Mouse (Mus musculus) left cerebral cortex, postnatal 25 days (tissue): ENCODE data around the gene Mfsd14a. TPM values are rescaled to one million over a fixed set of nuclear protein-coding genes. Genes with fewer than 3 reads are reported as not detected.
A peak's percentile ranks its signal among the peaks of the same experiment; 100 is the strongest.
"Not testable (repeated sequence)": the region's sequence is repeated elsewhere in the genome, so short reads cannot be mapped to it uniquely, and the experiment has no call there.

Source experiments
- DNase-seq, 2 experiments: peaks; one replicate each; pipeline ENCODE4 v3.0.0; 2022; ENCODE audit warnings: low spot score in 2 of 2, mixed read lengths in 1 of 2
- intact Hi-C: fragments of 180-260 bp; cut with DNase I; formaldehyde crosslinking; loops from one replicate; pipeline ENCODE4 v1.15.1; 2025
- total RNA-seq, 2 experiments: library from RNA; stranded (reverse); gene quantifications; 2 replicates each; pipeline ENCODE4 v1.2.3; 2021

The Mfsd14a gene
- total RNA-seq, 2 experiments from 2014 or later = 61.6 to 62.4 TPM

DNA sequence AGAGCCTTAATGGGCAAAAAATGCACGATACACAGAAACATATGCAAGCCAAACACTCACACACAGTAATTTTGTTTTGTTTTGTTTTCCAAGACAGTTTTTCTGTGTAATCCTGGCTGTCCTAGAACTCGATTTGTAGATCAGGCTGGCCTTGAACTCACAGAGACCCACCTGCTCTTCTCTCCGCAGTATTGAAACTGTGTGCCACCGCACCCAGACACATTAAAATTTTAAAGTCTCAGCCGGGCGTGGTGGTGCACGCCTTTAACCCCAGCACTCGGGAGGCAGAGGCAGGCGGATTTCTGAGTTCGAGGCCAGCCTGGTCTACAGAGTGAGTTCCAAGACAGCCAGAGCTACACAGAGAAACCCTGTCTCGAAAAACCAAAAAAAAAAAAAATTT is 8.4 kb downstream of the Mfsd14a start:
- DNase-seq, intact Hi-C loops: not testable (repeated sequence)

DNA sequence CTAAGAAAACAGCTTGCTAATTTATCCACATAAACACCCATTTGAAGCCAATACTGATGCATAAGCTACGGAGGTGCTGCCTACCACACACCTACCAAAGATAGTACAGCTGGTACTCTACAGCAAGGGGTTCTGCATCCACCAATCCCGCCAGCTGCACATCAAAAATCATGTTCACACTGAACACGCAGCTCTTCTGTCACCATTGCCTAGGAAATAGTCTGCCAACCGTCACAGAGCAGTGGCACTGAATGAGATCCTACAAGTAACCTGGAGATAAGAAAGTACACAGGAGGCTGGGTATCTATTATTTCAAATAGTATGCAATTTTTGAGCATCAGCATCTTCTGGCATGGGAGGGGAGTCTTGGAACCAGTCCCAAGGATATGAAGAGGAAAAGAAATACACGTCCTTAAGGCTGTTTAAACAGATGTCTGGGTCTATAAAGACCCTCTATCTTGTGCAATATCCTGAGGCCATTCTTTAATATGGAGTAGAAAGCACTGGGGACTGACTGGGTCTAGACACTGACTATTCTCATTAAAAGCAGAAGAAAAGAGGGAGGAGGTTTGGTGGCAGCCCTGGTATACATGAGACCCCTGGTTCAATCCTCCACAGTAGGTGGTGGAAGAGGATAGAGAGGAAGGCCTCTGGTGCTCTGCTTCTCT is 9.1 kb downstream of the Mfsd14a start:
- intact Hi-C loops = no loop called here

DNA sequence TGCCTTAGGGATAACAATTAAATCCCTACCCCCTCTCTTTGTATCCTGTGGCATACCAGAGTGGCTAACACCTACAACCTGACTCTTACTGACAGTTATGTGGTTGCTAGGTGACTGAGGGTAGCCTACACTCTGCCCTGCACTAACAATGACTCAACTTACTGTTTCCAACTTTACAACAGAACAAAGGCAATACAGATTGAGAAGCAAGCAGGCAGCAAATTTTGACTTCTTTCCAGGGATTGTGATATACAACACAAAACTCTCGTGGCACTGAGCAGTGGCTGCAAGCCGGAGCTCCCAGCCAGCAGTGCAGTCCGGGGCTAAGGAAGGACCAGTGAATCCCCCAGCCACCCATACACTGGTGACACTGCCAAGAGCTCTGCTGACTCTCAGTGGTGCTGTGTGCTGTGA is 10.4 kb downstream of the Mfsd14a start:
- intact Hi-C loops = no loop called here
- DNase-seq = no peak

More for the DNA sequence above, 9.1 kb downstream of the Mfsd14a start:
- no peak for DNase-seq

DNA sequence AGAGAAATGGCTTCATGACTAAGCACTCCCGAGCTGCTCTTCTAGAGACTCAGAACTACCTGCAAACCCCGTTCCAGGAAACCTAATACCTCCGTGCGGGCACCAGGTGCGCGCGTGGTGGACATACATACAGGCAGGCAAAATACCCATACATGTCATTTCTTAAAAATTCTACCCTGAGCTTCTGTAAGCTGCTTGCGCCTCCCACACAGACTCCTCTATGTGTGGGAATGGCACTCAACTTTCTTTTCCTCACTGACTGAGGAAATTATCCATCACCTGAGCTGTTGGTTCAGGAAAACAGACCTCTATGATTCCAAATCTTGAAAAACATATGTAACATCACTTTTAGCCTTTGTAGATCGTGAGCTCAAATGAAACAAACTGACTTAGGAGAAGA is 11.8 kb downstream of the Mfsd14a start:
- peak in 1 of 2 experiments; percentile 55 for DNase-seq
- intact Hi-C loops = no loop called here

DNA sequence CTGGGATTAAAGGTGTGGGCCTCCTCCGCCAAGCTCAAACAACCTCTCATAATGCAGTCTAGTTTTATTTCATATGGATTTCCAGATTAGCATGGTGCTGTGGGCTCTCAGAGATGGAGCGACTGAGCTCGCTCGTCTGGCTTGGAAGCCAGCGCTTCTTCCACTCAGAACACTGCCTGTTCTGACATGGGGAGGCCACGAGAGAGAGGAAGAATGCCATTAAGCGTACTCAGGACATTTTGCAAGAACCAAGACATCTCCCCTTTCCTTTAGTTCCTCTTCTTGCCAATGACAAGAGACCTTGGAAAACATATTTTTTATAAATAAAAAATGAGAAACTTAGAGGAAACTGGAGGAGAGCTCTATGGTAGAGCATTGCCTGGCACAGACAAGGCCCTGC is 13.7 kb downstream of the Mfsd14a start:
- DNase-seq = no peak
- intact Hi-C loops = no loop called here

DNA sequence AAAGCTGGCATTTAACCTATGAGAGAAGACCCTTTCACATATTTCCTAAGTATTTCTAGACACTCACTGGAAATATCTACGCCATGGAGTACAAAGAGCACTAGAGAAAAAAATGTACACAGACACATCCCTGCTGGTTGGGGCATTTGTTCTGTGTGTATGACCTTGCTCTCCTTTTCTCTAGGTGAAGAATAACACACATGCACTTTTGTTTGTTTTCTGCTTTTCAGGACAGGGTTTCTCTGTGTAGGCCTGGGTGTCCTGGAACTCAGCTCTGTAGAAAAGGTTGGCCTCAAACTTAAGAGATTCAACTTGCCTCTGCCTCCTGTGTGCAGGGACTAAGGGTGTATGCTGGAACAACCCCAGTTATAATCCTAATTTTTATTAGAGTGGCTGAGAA is 16.1 kb downstream of the Mfsd14a start:
- no peak for DNase-seq
- intact Hi-C loops = no loop called here

DNA sequence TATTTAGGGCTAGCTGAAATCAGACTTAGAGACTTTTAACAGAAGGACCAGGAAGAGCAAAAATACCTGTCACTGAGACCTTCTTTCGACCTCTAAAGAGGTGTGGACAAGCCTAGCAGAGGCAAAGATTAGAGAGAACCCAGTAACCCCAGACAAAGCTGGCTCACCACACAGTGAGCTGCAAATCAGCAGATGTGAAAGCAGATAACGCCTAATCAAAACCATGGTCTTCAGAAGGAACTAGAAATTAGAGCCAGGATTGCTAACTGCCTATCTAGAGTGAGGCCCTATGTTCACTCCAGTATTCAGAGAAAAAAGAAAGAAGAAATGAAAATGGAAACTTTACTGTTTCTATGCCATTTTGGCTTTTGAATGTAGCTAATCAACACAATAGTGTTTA is 20.1 kb downstream of the Mfsd14a start:
- intact Hi-C loops = no loop called here
- no peak for DNase-seq

DNA sequence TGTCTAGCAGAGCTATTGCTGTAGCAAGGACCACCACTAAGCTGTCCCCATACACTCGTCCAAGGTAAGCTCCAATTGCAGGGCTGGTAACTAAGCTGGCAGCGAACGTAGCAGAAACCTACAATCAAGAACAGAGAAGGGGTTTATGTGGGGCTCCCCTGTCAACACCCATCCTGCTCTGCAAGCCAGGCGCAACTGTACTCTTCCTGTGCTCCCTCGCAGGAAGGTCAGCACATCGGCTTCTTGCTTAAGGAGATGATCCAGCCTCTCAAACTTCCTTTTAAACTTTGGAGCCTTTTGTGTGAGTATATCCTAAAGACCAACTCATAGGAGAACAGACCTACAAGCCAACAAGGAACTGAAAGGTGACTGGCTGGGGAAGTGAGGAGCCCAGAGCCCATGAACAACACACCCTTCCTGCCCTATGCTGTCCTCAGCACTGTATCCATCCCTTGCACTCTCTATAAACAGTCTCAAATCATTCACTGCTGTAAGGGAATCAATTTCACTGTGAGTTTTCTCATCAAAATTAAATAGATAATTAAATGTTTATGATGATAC is 20.6 kb downstream of the Mfsd14a start:
- no peak for DNase-seq
- intact Hi-C loops = no loop called here

DNA sequence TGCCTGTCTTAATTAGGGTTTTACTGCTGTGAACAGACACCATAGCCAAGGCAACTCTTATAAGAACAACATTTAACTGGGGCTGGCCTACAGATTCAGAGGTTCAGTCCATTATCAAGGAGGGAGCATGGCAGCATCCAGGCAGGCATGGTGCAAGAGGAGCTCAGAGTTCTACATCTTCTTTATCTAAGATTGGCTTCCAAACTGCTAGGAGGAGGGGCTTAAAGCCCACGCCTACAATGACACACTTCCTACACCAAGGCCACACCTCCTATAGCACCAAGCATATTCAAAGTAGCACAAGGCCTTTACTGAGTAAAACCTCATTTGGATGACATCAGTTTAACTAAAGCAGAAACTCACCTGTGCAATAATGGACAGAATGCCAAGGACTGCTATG is 22.5 kb downstream of the Mfsd14a start:
- DNase-seq = no peak
- intact Hi-C loops = no loop called here

DNA sequence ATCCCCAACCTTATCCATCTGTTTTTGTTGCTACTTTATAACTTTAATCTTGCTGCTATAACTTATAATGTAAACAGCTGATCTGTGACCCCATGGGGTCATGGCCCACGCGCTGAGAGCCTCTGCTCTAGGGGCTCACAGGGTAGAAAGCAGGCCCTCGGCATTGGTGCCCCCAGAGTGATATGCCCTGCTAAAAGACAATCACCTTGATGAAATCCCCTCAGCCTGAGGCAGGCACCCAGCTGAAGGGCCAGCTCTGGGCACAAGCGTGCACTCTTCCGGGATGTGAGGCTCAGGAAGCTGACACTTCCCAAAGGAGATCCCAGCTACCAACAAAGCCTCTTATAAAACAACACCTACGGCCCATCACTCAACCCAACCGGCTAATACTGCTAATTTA is 23.9 kb downstream of the Mfsd14a start:
- DNase-seq = no peak
- intact Hi-C loops = no loop called here

DNA sequence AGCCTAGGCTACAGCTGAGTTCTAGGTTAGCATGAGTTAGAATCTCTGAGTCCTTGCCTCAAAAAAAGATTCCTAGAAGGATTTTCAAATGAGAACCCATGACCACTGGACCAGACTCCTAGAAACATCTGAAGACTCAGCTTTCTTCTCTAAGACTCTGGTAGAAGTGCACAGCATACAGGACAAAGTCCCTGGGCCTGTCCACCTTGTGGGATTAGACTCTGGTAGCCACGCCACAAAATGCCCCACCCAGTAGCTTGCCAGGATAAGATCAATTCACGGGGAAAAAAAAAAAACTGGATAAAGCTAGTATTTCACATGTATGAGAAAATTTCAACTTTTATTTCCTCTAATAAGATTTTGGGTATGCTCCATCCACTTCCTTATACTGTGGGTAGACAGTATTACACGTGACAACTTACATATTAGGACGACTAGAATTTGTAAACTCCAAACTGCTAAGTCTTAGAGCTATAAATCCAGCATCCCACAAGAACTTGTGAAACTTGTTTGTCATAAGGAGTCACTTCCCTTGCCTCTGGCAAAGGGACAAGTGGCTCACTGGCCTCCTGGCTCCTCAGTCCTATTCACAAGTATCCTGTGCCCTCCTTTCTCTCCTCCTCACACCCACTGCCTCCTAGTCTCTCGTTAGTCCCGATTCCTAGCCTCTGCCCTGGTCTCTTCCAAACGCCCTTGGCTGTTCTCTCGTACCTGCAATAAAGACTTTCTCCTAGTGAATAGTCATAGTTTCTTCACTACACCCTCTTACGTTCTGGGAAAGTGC is 24.6 kb downstream of the Mfsd14a start:
- intact Hi-C loops = no loop called here
- DNase-seq = no peak

DNA sequence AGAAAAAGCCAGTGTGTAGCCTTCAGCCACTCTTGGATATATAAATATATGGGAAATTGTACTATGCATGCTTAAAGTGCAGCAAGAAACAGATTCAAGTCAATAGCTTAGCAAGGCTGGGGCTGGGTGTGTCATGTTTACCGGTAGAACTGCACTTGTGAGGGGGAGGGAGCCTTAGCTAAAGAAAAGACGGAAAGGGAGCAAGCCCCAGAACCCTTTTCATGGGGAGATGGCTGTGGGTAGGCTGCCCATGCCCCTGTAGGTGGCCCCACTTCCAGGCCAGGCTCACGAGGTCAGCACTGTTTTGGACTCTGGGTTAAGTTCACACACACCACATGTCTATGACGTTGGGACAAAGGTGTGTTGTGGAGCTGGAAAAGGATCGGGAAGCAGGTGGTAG is 26.7 kb downstream of the Mfsd14a start:
- intact Hi-C loops = no loop called here
- DNase-seq = no peak

DNA sequence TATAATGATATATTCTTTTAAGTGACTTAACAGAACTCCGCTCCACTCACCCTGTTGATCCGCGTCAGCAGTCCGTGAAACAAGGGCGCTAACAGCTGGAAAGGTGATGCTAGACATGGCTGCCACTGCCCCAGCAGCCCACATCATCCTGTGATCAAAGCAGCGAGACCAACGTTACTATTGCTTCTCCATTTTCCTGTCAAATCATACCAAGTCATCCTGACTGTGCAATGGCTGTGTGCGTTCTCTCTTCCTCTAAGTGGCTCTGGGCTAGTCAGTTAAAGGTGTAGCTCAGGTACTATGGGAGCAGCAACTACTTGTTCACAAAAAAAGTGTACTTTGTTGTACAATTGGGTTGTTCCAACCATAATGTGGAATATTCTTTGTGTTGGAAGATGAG is 27.6 kb downstream of the Mfsd14a start:
- no peak for DNase-seq
- intact Hi-C loops = no loop called here

DNA sequence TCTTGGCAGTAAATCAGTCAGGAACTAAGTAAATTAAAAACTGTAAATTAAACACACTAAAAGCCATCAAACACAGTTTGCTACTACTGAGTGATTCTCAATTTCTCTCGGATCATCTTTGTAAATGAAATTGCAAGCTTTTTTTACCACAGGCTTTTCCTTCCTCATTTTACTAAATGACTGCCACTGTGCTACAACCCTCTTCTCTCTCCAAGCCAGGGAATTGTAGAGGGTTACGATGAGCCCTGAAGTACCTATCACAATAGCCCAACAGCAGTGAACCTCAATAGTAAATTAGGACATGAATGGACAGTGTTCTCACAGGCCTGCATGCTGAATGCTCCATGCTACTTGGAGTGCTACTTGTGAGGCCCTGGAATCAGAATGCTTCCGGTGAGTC is 28.4 kb downstream of the Mfsd14a start:
- intact Hi-C loops = no loop called here
- no peak for DNase-seq

DNA sequence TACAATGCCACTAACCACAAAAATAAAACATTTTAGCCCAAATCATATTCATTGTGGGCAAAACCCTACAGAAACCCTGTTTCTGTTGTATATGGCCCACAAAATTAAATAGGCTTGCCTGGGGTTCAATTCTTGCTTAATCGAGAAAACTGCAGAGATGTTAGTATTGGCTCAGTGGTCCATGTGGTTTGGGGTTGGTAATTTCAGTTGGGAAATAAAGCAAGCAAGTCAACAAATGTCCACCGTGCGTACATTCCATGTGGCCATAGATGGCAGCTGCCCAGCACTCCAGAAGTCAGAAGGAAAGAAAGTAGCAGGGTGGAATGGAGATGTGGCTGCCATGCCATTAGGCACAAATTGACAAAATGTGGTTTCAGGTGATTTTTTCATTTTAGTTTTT is 29.5 kb downstream of the Mfsd14a start:
- intact Hi-C loops = no loop called here
- no peak for DNase-seq

DNA sequence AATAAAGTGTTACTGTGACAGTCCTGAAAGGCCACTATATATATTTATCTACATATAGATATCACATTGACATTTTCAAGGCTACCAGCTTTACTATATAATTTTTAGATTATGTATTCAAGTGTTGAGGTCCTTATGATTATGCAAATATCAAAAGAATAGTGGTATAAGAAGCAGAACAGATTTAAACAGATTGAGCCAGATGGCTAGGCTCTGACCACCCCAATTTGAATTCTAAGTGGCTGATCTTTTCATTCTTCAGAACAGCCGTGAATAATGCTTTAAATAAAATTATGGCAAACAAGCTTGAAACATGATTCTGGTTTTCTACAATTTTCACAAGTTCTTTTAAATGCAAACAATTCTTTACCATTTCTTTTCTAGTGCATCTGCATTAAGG is 31.0 kb downstream of the Mfsd14a start:
- no peak for DNase-seq
- intact Hi-C loops = no loop called here

DNA sequence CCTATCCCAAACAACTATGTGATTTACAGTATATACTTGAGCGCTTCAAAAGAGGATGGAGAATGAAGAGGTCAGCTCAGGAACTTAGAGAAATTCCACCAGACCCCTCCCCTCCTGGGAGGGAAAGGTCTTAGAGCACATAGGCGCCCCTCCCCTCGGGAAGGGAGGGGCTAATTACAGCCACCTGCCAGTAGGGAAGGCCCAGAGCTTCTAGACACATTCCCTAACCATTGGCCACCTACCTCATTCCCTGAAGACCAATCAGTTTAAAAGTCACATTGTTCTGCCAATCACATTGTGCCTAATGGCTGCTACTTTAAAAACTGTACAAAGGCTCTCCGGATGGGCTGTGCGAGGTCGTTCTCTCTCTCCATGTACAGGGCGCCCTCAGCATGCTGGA is 39.8 kb downstream of the Mfsd14a start:
- no peak for DNase-seq
- intact Hi-C loops = no loop called here

DNA sequence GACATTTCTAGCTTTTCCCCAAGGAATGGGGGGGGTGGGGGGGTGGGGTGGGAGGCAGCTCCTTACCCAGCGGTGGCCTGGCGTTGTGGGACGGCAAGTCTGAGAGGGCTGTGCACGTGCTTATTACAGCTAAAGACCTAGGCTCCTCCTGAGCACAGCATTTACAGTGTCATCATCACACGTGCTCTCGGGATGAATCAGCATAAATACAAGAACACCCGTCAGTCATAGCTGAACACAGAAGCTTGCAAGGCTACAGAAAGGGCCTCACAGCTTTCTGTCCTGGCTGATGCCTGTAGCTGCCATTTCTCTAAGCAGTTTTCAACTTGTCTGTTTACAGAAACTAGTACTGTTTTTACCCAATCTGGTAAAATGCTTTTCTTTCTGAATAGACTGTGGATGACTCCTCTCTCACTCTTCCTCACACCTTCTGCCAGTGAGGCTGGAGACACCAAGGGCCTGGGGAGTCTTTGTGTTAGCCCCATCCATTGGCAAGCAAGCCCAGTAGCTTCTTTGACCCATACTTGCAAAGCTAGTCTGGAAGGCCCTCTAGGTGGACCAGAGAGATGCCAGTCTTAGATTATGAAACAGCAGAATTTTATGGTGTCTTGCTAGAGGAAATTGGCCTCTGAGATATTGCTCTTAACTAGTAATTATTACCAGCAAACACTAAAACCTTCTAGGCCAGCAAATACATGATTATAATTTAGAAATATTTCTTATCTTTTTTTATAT is 41.7 kb downstream of the Mfsd14a start:
- intact Hi-C loops = no loop called here
- DNase-seq = no peak

DNA sequence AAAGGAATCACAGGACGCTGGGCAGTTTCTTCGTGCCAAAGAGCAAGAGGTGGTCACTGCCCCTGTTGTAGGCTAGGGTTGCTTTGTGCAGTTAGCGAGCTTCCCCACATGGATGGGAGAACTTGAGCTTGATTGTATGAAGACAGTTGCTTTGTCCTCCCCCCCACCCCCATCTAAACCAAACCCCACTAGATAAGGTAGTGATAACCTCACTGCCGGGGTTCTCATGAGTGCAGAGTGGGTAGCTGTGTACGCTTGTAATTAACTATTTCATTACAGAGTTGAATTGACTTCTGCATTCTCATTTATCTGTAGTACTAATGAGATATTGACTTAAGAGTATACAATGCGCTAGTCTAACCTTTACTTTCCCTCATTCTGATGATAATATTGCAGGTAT is 43.6 kb downstream of the Mfsd14a start:
- no peak for DNase-seq
- intact Hi-C loops = no loop called here

DNA sequence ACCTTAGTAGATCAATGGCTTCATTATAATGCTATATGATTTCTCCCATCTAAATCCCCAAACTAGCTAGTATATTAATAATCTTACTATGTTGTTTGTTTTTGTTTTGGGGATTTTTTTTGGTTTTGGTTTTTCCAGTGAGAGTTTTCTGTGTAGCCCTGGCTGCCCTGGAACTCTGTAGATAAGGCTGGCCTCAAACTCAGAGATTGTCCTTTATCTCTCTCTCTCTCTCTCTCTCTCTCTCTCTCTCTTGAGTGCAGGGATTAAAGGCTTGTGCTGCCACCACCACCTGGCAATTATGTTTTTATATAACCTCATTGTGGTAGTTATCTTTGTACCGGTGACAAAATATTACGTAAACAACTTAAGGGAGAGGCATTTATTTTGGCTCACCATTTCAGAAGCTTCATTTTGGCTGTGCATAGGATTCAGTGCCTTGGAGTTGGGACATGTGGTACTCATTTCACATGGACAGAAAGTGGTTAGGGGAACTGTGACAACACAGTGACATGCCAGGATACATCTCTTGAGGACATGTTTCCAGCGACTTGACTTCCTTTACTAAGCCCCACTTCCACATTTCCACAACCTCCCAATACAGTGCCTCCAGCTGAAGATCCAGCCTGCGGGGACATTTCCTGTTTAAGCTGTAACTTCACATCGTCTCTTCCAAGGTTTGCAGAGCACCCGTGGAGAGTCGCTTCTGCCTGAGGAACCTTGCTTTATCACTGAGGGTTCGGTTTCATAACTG is 47.0 kb downstream of the Mfsd14a start:
- intact Hi-C loops = no loop called here
- no peak for DNase-seq
